7 mouse cellular contexts compared by ENCODE assay signal in the genomic region with DNA sequence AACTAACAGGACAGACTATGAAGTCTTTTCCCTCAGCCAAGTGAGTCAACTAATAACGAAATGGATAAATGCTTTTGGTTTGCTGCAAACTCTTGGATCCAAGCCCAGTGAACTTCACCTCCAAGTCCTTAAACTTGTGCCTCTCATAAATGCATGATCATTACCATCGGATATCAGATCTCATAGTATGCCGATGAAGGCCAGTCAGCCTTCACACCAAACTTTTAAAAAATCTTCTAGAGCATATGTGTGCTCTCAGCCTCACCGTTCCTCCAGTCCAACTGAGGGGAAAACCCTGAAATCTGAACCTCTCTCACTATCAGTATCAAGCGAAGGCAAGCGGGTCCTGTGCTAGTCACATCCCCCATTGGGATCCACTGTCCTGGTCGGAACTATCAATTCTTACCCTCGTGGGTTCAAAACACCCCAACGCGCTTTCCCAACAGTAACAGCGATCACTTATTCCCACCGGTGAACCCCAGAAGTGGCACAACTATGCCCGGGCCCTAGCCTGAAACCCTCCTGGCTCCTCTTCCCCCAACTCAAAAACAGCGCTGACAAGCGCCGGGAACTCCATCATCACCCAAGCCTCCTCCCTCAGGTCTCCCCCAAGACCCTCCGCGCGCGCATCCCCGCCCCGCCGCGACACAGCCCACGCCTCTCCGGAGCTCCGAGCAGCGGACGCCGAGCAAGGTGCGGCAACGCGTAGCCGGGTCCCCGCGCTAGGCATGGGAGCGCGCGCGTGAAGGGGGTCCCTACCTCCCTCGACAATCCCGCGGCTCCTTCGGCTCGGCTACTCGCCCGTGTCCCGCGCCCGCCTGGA. TPM values are rescaled to one million over a fixed set of nuclear protein-coding genes. Genes with fewer than 3 reads are reported as not detected.
A peak's percentile ranks its signal among the peaks of the same experiment; 100 is the strongest.
DNase-seq lines count a peak whose midpoint lies in the region; ATAC-seq lines count a peak whose summit lies in the region.

No protein-coding gene starts in this region.

- H3K4me1 ChIP-seq in forebrain, embryonic 10.5 days = peaks cover 26% of the 10 kb centered on the region
- peaks cover 9% of the 10 kb centered on the region for H3K4me1 ChIP-seq in intestine, embryonic 16.5 days (ENCODE audit: control insufficient read depth, insufficient read depth, low read length)
- H3K4me1 ChIP-seq in stomach, embryonic 15.5 days = peaks cover 8% of the 10 kb centered on the region; the same call in 1 of the 2 replicates

- no peaks in the 10 kb centered on the region for H3K9me3 ChIP-seq in forebrain, embryonic 10.5 days
- H3K9me3 ChIP-seq in intestine, embryonic 16.5 days (ENCODE audit: control insufficient read depth, low read length) = no peaks in the 10 kb centered on the region
- H3K9me3 ChIP-seq in stomach, embryonic 15.5 days = no peaks in the 10 kb centered on the region

- peak; percentile 76 for ATAC-seq in intestine, embryonic 16.5 days
- ATAC-seq in stomach, embryonic 15.5 days (ENCODE audit: insufficient read depth, low FRiP score, low read depth) = no peak

- DNase-seq in right cerebral cortex, adult 2 months (ENCODE audit: low spot score in 2 of 2) = peak; percentile 20
- no peak for DNase-seq in right cerebral cortex, adult 18-20 months
- peak; percentile 76 for DNase-seq in adipocyte (ENCODE audit: low spot score)
- no peak for DNase-seq in forebrain, embryonic 10.5 days (ENCODE audit: extremely low spot score, low spot score)
- peak; percentile 7 for DNase-seq in lung, postnatal 10 days

- H3K9ac ChIP-seq in intestine, embryonic 16.5 days (ENCODE audit: low read depth, low read length) = peak overlapping the region; percentile 91
- peak overlapping the region; percentile 78 for H3K9ac ChIP-seq in stomach, embryonic 15.5 days

- no peaks in the 10 kb centered on the region for H3K27me3 ChIP-seq in forebrain, embryonic 10.5 days (ENCODE audit: poor library complexity, severe bottlenecking)
- no peaks in the 10 kb centered on the region for H3K27me3 ChIP-seq in intestine, embryonic 16.5 days (replicated peaks; ENCODE audit: control insufficient read depth, insufficient read depth, low read length)
- no peaks in the 10 kb centered on the region for H3K27me3 ChIP-seq in stomach, embryonic 15.5 days (replicated peaks)

- WGBS in forebrain, embryonic 10.5 days = 1% methylated on average over 50 of the region's 50 CpGs
- WGBS in intestine, embryonic 16.5 days = under 1% methylated on average over 50 of the region's 50 CpGs
- under 1% methylated on average over 49 of the region's 50 CpGs for WGBS in stomach, embryonic 15.5 days

- H3K36me3 ChIP-seq in forebrain, embryonic 10.5 days (replicated peaks) = no peaks in the 10 kb centered on the region
- no peaks in the 10 kb centered on the region for H3K36me3 ChIP-seq in intestine, embryonic 16.5 days (ENCODE audit: control insufficient read depth, insufficient read depth, low read length)
- no peaks in the 10 kb centered on the region for H3K36me3 ChIP-seq in stomach, embryonic 15.5 days

- peak overlapping the region; percentile 92 for H3K27ac ChIP-seq in forebrain, embryonic 10.5 days
- peak overlapping the region; percentile 77 for H3K27ac ChIP-seq in intestine, embryonic 16.5 days (ENCODE audit: low read length)
- peak overlapping the region; percentile 86 for H3K27ac ChIP-seq in stomach, embryonic 15.5 days

- peak overlapping the region; percentile 70 for H3K4me2 ChIP-seq in intestine, embryonic 16.5 days (ENCODE audit: low read depth, low read length)
- peak overlapping the region; percentile 79 for H3K4me2 ChIP-seq in stomach, embryonic 15.5 days

- peak overlapping the region; percentile 82 for H3K4me3 ChIP-seq in forebrain, embryonic 10.5 days
- peak overlapping the region; percentile 91 for H3K4me3 ChIP-seq in intestine, embryonic 16.5 days (ENCODE audit: low read length)
- H3K4me3 ChIP-seq in stomach, embryonic 15.5 days (replicated peaks) = peak overlapping the region; percentile 87

RNA-seq across cellular contexts. Expression of a gene that starts 0.6 kb away (rescaled TPM):
- 53.3 and 55.2 TPM in 2 replicates for polyA plus RNA-seq in forebrain, embryonic 10.5 days (2016; fragmentation: Nextera tagmentation; extraction: Ambion mirVana)
- polyA plus RNA-seq in intestine, embryonic 16.5 days (2015; fragmentation: Nextera tagmentation; extraction: Ambion mirVana) = 46.5 and 46.9 TPM in 2 replicates
- 52.5 and 57.4 TPM in 2 replicates for polyA plus RNA-seq in stomach, embryonic 15.5 days (2015; fragmentation: Nextera tagmentation; extraction: Ambion mirVana)

RNA-seq across cellular contexts. Expression of a gene that starts 41.0 kb away (rescaled TPM):
- polyA plus RNA-seq in forebrain, embryonic 10.5 days (2016; fragmentation: Nextera tagmentation; extraction: Ambion mirVana) = 10.0 and 10.1 TPM in 2 replicates
- polyA plus RNA-seq in intestine, embryonic 16.5 days (2015; fragmentation: Nextera tagmentation; extraction: Ambion mirVana) = 5.7 and 7.1 TPM in 2 replicates
- 8.0 and 8.4 TPM in 2 replicates for polyA plus RNA-seq in stomach, embryonic 15.5 days (2015; fragmentation: Nextera tagmentation; extraction: Ambion mirVana)

RNA-seq across cellular contexts. Expression of a gene that starts 58.3 kb away (rescaled TPM):
- not detected in 2 replicates for polyA plus RNA-seq in forebrain, embryonic 10.5 days (2016; fragmentation: Nextera tagmentation; extraction: Ambion mirVana)
- polyA plus RNA-seq in intestine, embryonic 16.5 days (2015; fragmentation: Nextera tagmentation; extraction: Ambion mirVana) = not detected in 2 replicates
- polyA plus RNA-seq in stomach, embryonic 15.5 days (2015; fragmentation: Nextera tagmentation; extraction: Ambion mirVana) = not detected in 2 replicates

Comparison
In these comparisons a context has a peak if more than half of its experiments do, and no peak if none do; other contexts are left out.
1. DNase-seq: peak in right cerebral cortex, adult 2 months (2 of 2), adipocyte (single experiment) and lung, postnatal 10 days (single experiment); none in right cerebral cortex, adult 18-20 months (single experiment) and forebrain, embryonic 10.5 days (single experiment).
2. Peak in every context shown above with its lines, with median percentiles within 50 percentile points of each other: H3K27ac ChIP-seq and H3K4me3 ChIP-seq.